ENCODE assay signal across 18 mouse cellular contexts in genomic region chr2:127728146-127728545, GRCm38 (mm10). TPM values are rescaled to one million over a fixed set of nuclear protein-coding genes. Genes with fewer than 3 reads are reported as not detected.
A peak's percentile ranks its signal among the peaks of the same experiment; 100 is the strongest.
DNase-seq lines count a peak whose midpoint lies in the region; ATAC-seq lines count a peak whose summit lies in the region.
"Had no signal": no experiment of that assay in that cellular context is flagged by ENCODE, and none has a peak within 500 bp of the region (broad histone marks: within the 10 kb centered on the region; RNA-seq: fewer than 3 reads in every experiment).

No protein-coding gene starts in this region.

- no peak overlapping the region for H3K27ac ChIP-seq in heart, embryonic 11.5 days (ENCODE audit: low read depth, low read length)
- peak overlapping the region; percentile 74 for H3K27ac ChIP-seq in embryonic facial prominence, embryonic 15.5 days (replicated peaks)
- peak overlapping the region; percentile 37 for H3K27ac ChIP-seq in heart, embryonic 15.5 days
- H3K27ac ChIP-seq in limb, embryonic 15.5 days = 0 out of 2 replicates have a peak overlapping the region, but pooled peaks have one; percentile 76
- H3K27ac ChIP-seq: hindbrain, embryonic 12.5 days; macrophage; midbrain, embryonic 10.5 days had no signal

- no peaks in the 10 kb centered on the region for H3K36me3 ChIP-seq in heart, embryonic 11.5 days (ENCODE audit: control insufficient read depth, insufficient read depth, low read length)
- no peaks in the 10 kb centered on the region for H3K36me3 ChIP-seq in embryonic facial prominence, embryonic 15.5 days
- H3K36me3 ChIP-seq in heart, embryonic 15.5 days = no peaks in the 10 kb centered on the region
- no peaks in the 10 kb centered on the region for H3K36me3 ChIP-seq in limb, embryonic 15.5 days
- H3K36me3 ChIP-seq: hindbrain, embryonic 12.5 days; midbrain, embryonic 10.5 days had no signal

- H3K4me3 ChIP-seq in heart, embryonic 11.5 days (ENCODE audit: low read depth, low read length) = no peak overlapping the region
- H3K4me3 ChIP-seq in embryonic facial prominence, embryonic 15.5 days (replicated peaks) = no peak overlapping the region
- peak overlapping the region; percentile 40; the same call in 1 of the 2 replicates for H3K4me3 ChIP-seq in heart, embryonic 15.5 days
- H3K4me3 ChIP-seq in limb, embryonic 15.5 days = peak overlapping the region; percentile 31; the same call in 1 of the 2 replicates
- H3K4me3 ChIP-seq: hindbrain, embryonic 12.5 days; midbrain, embryonic 10.5 days had no signal

- WGBS in heart, embryonic 11.5 days (ENCODE audit: insufficient replicate concordance) = 65% methylated on average over 6 of the region's 6 CpGs
- WGBS in embryonic facial prominence, embryonic 15.5 days = 73% methylated on average over 6 of the region's 6 CpGs
- 69% methylated on average over 6 of the region's 6 CpGs for WGBS in heart, embryonic 15.5 days
- WGBS in limb, embryonic 15.5 days = 74% methylated on average over 6 of the region's 6 CpGs

- H3K4me1 ChIP-seq in heart, embryonic 11.5 days (ENCODE audit: control insufficient read depth, insufficient read depth, low read length) = peaks cover 9% of the 10 kb centered on the region; the same call in 1 of the 2 replicates
- H3K4me1 ChIP-seq in embryonic facial prominence, embryonic 15.5 days = peaks cover 15% of the 10 kb centered on the region; the same call in 1 of the 2 replicates
- H3K4me1 ChIP-seq in heart, embryonic 15.5 days (replicated peaks) = peaks cover 36% of the 10 kb centered on the region
- H3K4me1 ChIP-seq in limb, embryonic 15.5 days = peaks cover 41% of the 10 kb centered on the region

- no peak overlapping the region for H3K9ac ChIP-seq in heart, embryonic 11.5 days (ENCODE audit: low read depth, low read length)
- H3K9ac ChIP-seq in embryonic facial prominence, embryonic 15.5 days = no peak overlapping the region
- no peak overlapping the region for H3K9ac ChIP-seq in heart, embryonic 15.5 days
- H3K9ac ChIP-seq in limb, embryonic 15.5 days = no peak overlapping the region
- H3K9ac ChIP-seq: hindbrain, embryonic 12.5 days had no signal

- no peak overlapping the region for H3K4me2 ChIP-seq in heart, embryonic 11.5 days
- peak overlapping the region; percentile 43 for H3K4me2 ChIP-seq in embryonic facial prominence, embryonic 15.5 days (replicated peaks)
- peak overlapping the region; percentile 69 for H3K4me2 ChIP-seq in heart, embryonic 15.5 days
- H3K4me2 ChIP-seq in limb, embryonic 15.5 days = no peak overlapping the region
- H3K4me2 ChIP-seq: hindbrain, embryonic 12.5 days had no signal

- DNase-seq in heart, adult 9 months (ENCODE audit: low spot score in 2 of 2) = peak; percentile 28 to 50
- no peak for DNase-seq in layer of hippocampus, postnatal 25 days (ENCODE audit: extremely low spot score in 1 of 2, low spot score in 1 of 2)
- DNase-seq in cerebellum, adult 18-20 months = no peak
- DNase-seq: adrenal gland, adult 2 months; kidney, postnatal 36 days; layer of hippocampus, adult 9-11 months; liver; thymus, postnatal 36 days had no signal

- H3K27me3 ChIP-seq in heart, embryonic 11.5 days (ENCODE audit: control insufficient read depth, insufficient read depth, low read length) = peaks cover 4% of the 10 kb centered on the region; the same call in 1 of the 2 replicates
- H3K27me3 ChIP-seq in embryonic facial prominence, embryonic 15.5 days = peaks cover 9% of the 10 kb centered on the region
- peaks cover 5% of the 10 kb centered on the region for H3K27me3 ChIP-seq in heart, embryonic 15.5 days
- peaks cover 7% of the 10 kb centered on the region; the same call in 1 of the 2 replicates for H3K27me3 ChIP-seq in limb, embryonic 15.5 days

- no peaks in the 10 kb centered on the region for H3K9me3 ChIP-seq in heart, embryonic 11.5 days (replicated peaks; ENCODE audit: control insufficient read depth, low read length)
- no peaks in the 10 kb centered on the region for H3K9me3 ChIP-seq in embryonic facial prominence, embryonic 15.5 days (replicated peaks)
- no peaks in the 10 kb centered on the region for H3K9me3 ChIP-seq in heart, embryonic 15.5 days (replicated peaks)
- no peaks in the 10 kb centered on the region for H3K9me3 ChIP-seq in limb, embryonic 15.5 days
- H3K9me3 ChIP-seq: hindbrain, embryonic 12.5 days; midbrain, embryonic 10.5 days had no signal

- no peak for ATAC-seq in heart, embryonic 11.5 days (replicated peaks; ENCODE audit: insufficient number of reproducible peaks, low FRiP score, low TSS enrichment)
- ATAC-seq in embryonic facial prominence, embryonic 15.5 days (ENCODE audit: insufficient number of reproducible peaks, low FRiP score, low TSS enrichment, low read depth) = no peak
- ATAC-seq in heart, embryonic 15.5 days (replicated peaks; ENCODE audit: insufficient number of reproducible peaks, insufficient read depth, low FRiP score, low read depth) = no peak
- no peak for ATAC-seq in limb, embryonic 15.5 days (ENCODE audit: insufficient number of reproducible peaks, low FRiP score, low TSS enrichment, low read depth)

RNA-seq across cellular contexts. Expression of gene Mall, which starts 1.6 kb away (rescaled TPM):
- 2.5 and 3.8 TPM in 2 replicates for polyA plus RNA-seq in heart, embryonic 11.5 days (2014; fragmentation: Nextera tagmentation; extraction: Ambion mirVana)
- 32.3 and 37.3 TPM in 2 replicates for polyA plus RNA-seq in embryonic facial prominence, embryonic 15.5 days (2015; fragmentation: Nextera tagmentation; extraction: Ambion mirVana)
- 8.1 and 10.2 TPM in 2 replicates for polyA plus RNA-seq in heart, embryonic 15.5 days (2015; fragmentation: Nextera tagmentation; extraction: Ambion mirVana)
- polyA plus RNA-seq in limb, embryonic 15.5 days (2015; fragmentation: Nextera tagmentation; extraction: Ambion mirVana) = 56.6 and 57.1 TPM in 2 replicates
- under 1 TPM; 0.39 to 0.82 TPM for total RNA-seq in layer of hippocampus, postnatal 25 days (2021)
- total RNA-seq: granulocyte monocyte progenitor cell, adult 5-6 weeks; neutrophil, adult 5-6 weeks had no signal
- polyA plus RNA-seq: C2C12, macrophage had no signal

Comparison
In these comparisons a context has a peak if more than half of its experiments do, and no peak if none do; other contexts are left out.
1. H3K4me2 ChIP-seq: peak in embryonic facial prominence, embryonic 15.5 days (single experiment) and heart, embryonic 15.5 days (single experiment); none in heart, embryonic 11.5 days (single experiment) and limb, embryonic 15.5 days (single experiment).
2. H3K4me3 ChIP-seq: peak in heart, embryonic 15.5 days (single experiment) and limb, embryonic 15.5 days (single experiment); none in heart, embryonic 11.5 days (single experiment) and embryonic facial prominence, embryonic 15.5 days (single experiment).
3. DNase-seq: peak in heart, adult 9 months (2 of 2); none in layer of hippocampus, postnatal 25 days (0 of 2) and cerebellum, adult 18-20 months (0 of 2).